Mouse (Mus musculus): ENCODE results near the gene Lca5l.

GRCm38 (mm10) chr16:96228438-96228837 lies 36.4 kb upstream of the Lca5l start:
- no peak for TF ChIP-seq CTCF (IDR thresholded peaks at IDR 0.05; ENCODE audit: low read depth)
- no peak for TF ChIP-seq EP300 (IDR thresholded peaks at IDR 0.05; ENCODE audit: low read depth)

All from liver, embryonic 14.5 days (tissue).